Mouse (Mus musculus): Measurements from ENCODE around the gene Gab2.

Gene Gab2

DNA sequence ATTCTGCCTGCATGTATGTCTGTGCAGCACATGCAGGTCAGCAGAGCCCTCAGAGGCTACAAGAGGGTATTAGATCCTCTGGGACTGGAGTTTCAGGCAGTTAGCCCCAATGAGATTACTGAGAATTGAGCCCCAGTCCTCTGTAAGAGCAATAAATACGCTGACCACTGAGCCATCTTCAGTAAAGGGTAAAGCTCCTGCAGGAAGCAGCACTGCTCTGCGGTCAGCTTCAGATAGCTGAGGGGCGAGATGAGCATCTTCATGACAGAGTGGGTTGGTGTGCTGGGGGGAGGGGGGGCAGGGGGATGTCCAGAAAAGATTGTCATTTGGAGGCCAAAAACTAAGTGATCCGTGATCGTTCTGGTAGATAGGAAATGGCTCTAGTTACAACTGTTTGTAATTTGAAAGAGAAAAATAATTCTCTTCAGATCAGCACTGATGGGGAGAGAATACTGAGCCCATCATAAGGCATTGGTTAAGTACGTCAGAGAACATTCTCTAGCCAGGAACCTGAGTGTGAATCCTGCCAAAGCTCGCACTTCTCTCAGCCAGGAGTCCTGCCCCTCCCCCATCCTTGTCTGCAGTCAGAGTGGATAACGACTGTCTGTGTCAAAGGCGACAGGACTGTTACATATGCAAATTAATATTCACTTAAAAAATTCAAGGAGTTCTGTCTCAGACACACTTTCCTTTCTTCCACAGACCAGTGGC is 264.9 kb downstream of the Gab2 start:
- DNase-seq (ENCODE audit: low read depth), result no peak

DNA sequence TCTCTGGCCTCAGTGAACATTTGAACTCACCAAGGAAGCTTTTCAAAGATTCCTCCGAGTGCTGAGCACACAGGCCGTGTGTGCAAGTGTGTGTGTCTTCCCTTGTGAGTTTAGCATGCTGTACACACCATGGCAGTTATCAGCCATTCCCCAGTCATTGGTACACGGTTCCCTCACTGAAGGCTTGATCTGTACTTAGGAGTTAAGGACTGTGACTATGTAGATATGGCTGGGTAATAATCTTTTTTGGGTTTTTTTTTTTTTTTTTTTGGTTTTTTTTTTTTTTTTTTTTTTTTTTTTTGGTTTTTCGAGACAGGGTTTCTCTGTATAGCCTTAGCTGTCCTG is 265.4 kb downstream of the Gab2 start:
- DNase-seq (ENCODE audit: low read depth), result no peak

DNA sequence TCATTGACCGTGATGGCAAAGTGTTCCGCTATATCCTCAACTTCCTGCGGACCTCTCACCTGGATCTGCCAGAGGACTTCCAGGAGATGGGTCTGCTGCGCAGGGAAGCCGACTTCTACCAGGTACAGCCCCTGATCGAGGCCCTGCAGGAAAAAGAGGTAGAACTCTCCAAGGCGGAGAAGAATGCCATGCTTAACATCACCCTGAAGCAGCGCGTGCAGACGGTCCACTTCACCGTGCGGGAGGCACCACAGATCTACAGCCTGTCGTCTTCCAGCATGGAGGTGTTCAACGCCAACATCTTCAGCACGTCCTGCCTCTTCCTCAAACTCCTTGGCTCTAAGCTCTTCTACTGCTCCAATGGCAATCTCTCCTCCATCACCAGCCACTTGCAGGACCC is 266.1 kb downstream of the Gab2 start:
- DNase-seq (ENCODE audit: low read depth), result no peak

DNA sequence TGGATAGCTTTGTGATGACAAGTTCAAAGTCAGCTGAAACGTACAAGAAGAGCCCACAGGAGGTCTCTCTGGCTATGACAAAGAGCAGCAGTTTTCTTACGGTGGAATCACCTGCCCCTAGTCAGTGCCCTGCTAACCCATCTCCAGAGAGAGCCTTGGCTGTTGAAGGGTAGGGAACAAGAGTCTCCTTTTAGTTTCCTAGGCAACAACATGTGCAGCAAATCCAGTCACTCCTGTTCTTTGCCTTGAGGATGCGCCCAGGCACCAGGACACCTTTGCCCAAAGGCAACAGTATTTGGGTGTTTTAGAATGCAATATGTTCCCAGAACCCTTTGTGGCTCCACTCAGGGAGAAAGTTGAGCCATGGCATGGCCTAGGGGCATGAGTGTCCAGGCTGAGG is 266.9 kb downstream of the Gab2 start:
- no peak for DNase-seq (ENCODE audit: low read depth)

DNA sequence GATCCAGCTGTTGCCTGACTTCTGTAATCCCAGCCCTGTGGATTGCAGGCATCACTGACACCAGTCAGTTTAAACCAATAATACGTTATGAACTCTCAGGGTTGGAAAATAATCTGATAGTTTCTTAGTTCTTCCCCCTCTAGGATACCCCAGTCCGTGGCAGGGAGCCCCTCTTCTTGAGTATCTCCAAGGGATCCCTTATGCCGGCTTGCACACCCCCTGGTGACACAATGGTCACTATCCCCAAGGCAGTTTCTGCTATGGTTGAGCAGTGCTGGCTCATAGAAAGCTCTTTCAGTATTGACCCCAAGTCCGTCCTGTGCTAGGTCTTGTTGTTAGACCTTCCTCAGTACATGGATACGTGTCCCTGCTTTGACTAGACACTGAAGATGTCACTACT is 267.4 kb downstream of the Gab2 start:
- DNase-seq (ENCODE audit: low read depth), result no peak

DNA sequence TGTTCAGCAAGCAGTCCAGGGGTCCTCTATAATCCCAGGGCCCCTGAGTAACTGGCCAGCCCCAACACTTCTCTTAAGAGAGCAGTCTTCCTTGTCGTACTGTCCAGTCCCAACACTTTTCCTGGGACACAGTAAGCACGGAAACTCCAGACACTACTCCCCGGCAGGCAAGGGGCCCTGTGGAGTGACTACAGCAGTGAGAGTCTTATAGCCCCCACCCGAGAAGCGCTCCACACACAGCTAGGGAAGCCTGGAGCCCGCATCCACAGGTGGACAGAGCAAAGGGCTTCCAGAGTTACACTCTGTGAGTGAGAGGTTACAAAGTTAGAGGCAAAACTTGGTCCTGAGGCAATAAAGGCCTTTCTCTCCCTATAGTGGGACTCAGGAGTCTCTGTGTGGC is 268.1 kb downstream of the Gab2 start:
- no peak for DNase-seq (ENCODE audit: low read depth)

DNA sequence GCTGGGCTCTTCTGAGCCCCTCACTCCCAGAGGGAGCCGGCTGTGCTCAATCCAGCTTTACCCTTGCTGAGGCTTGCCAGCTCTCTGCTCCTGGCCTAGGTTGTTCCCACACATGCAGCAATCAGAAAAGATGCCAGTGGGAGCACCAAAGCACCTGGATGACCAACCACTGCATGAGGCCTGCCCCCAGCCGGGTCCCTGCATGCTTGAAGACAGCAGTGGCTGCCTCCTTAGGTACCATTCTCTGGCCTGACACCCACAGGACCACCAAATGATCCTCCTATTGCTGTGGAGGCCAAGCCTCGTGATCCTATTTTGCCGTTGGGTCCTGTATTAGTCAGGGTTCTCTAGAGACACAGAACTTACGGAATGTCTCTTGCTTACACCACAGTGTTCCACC is 269.5 kb downstream of the Gab2 start:
- DNase-seq (ENCODE audit: low read depth), result no peak

DNA sequence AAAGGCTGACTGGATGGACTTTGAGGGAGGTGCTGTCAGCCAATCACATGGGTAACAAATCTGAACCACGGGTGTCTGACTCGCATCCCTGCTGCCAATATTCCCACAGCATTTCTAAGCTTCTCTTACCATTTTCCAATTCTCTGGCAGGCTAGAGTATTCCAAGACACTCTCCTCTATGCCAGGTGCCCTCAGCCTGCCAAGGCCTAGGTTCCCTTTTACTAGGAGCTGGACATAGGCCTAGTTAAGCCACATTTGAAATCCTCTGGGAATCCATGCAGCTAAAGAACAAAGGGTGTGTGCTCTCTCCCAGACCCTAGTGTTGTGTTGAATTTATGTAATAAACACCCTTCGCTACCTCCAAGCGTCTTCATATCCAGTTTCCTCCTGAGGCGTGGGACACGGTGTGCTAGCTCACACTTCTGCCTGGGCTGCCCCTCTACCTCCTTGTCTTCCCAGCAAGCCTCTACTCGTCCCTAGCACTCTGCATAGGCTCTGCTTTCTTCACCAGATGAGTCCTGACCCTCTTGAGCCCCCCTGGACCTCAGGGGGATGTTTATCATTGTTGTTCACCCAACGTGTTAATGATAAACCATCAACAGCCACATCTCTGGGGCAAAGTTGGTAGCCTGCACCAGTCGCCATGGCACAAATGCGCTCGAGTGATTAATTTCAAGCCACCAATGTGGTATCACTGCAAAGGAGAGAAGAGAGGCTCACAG is 270.6 kb downstream of the Gab2 start:
- DNase-seq (ENCODE audit: low read depth), result no peak

DNA sequence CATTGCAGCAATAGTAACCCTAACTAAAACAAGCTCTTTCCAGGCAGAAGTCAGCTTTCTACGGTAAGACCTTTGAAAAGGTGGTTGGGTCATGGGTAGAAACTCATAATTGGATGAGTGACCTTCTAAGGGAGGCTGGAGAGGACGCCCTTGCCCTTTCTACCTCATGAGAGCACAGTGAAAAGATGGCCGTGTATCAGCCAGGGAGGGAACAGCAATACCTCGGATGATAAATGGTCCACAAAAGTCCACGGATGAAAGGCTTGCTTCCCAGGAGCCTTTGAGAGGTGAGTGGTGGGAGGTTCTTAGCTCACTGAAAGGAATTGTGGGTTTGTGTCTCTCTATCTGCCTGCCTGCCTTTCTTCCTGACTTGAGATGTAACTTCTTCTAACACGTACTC is 272.0 kb downstream of the Gab2 start:
- DNase-seq (ENCODE audit: low read depth), result no peak

DNA sequence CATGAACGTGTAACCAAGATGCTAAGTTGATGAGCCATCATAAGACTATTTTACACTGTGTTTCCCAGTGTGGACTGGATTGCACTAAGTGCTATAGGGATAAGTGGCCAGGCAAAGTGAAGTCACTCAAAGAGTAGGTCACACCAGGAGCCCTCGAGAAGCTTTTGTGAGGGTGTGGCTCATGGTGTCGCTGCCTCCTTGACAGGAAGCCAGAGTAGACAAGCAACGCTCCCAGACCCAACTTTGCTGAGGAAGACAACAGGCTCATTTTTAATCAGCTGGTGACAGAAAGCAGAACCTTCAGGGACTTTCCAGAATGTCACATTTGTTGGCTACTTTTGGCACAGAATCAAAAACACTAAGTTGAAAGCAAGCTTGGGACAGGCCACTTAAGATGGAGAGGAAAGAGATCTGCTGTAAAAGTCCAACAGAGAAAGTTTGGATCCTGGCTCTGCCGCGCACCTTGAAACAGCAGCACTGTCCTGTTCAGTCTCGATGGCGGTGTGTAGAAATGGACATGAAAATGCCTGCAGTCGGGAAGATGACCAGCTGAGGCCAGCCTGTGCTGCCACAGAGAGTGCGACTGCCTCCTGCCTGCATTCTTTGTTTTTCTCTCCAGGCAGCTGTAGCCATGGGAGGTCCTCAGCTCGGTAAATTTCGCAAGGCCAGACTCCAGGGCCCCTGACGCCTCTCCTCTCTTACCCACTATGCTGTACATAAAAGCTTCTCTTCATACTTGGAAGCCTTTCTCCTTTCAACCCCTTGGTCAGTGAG is 273.9 kb downstream of the Gab2 start:
- no peak for DNase-seq (ENCODE audit: low read depth)

DNA sequence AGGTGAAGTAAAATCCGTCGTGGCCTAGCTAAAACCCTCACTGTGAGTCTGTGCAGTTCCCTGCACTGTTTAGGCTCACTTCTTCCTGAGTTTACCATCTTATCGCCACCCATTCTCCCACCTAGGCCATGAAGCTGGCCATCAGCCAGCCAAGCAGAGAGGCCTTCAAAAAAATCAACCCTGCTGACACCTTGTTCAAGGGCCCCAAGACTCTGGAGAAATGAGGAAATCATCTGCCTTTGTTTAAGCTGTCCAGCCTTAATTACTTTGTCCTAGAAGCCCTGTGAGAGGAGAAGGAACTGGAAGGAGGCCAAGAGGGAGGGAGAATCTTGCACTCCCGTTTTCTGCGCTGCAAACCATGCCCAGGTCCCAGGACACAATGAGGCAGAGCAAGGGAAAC is 274.9 kb downstream of the Gab2 start:
- no peak for DNase-seq (ENCODE audit: low read depth)

DNA sequence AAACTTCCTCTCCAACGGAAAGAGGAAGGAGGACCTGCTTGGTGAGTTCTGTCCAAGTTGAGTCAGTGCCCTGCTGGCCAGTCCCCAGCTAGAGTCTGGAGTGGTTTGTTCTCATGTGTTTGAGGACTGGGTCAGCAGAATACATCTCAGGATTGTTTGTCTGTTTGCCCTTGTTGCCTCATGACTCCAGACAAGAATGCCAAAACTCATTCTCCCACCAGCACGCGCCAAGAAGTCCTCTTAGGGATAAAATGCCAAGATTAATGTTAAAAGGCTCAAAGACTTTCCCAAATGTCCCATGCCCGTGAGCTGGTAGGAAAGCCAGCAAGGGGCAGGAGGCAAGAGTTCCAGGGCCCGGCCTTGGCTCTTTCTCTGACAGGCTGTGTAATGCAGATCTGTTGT is 275.5 kb downstream of the Gab2 start:
- peak; percentile 98 for DNase-seq (ENCODE audit: low read depth)

DNA sequence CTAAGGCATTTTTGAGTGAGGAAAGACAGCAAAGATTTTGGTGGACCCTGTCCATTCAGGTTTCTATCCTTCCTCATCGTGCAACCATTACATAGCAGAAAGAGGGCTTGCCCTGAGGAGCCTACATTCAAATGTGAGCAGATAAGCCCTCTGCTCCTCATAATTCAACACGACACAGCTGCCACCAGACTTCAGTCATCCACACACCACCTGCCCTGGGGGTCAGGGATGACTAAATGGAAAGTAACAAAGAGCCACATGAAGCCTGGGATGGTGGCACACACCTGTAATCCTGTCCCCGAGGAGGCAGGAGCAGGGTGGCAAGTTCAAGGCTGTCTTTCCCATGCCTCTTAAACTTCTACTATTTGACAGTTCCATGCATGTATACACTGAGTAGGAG is 276.5 kb downstream of the Gab2 start:
- DNase-seq (ENCODE audit: low read depth), result no peak

DNA sequence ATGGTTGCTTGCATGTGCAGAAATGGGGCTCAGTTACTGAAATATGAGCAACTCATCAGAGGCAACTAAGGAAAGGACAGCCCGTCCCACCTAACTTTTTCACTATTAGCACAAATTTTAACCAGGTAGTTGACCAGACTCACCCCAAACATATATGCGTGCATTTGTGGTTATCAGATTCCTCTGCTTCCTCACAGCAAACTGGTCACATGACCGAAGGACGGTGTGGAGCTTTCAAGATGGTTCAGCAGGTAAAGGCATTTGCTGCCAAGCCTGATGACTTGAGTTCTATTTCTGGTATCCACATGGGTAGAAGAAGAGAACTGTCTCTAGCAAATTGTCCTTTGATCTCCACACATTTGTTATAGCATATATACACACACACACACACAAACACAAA is 277.0 kb downstream of the Gab2 start:
- no peak for DNase-seq (ENCODE audit: low read depth)

Data from fibroblast of lung, adult 2 months (primary cell).